Mouse (Mus musculus) B cell, adult 2 months (primary cell): ENCODE measurements around the gene Tra2a.

Source experiments
- DNase-seq, 2 experiments: peaks; one replicate each; pipeline ENCODE4 v3.0.0; 2022

The Tra2a gene

GRCm38 (mm10) chr6:49228126-49228679, 35.6 kb downstream of the Tra2a start:
- DNase-seq: peak; percentile 54 to 57

- peak; percentile 65 to 66 for DNase-seq
These were observed 36.6 kb downstream of the Tra2a start for GRCm38 (mm10) chr6:49227184-49227735.

GRCm38 (mm10) chr6:49225728-49226123, 38.1 kb downstream of the Tra2a start:
- no peak for DNase-seq

GRCm38 (mm10) chr6:49224923-49225727, 38.7 kb downstream of the Tra2a start:
- DNase-seq: no peak

GRCm38 (mm10) chr6:49221906-49222305, 41.9 kb downstream of the Tra2a start:
- DNase-seq: no peak

GRCm38 (mm10) chr6:49219920-49220604, 43.8 kb downstream of the Tra2a start:
- no peak for DNase-seq

- DNase-seq: no peak
These were observed 44.8 kb downstream of the Tra2a start for GRCm38 (mm10) chr6:49219001-49219560.

GRCm38 (mm10) chr6:49218275-49218802, 45.5 kb downstream of the Tra2a start:
- DNase-seq: no peak

GRCm38 (mm10) chr6:49217581-49218274, 46.1 kb downstream of the Tra2a start:
- DNase-seq: peak; percentile 69 to 74

- no peak for DNase-seq
These were observed 46.9 kb downstream of the Tra2a start for GRCm38 (mm10) chr6:49216811-49217542.

GRCm38 (mm10) chr6:49215748-49216585, 47.9 kb downstream of the Tra2a start:
- peak; percentile 37 to 45 for DNase-seq

GRCm38 (mm10) chr6:49214928-49215747, 48.7 kb downstream of the Tra2a start, which contains the start of gene Igf2bp3:
Gene Igf2bp3, minus strand, starts transcription at chr6:49214957.
- peak; percentile 67 to 71 for DNase-seq

- DNase-seq: peak; percentile 47 to 53
These were observed 49.5 kb downstream of the Tra2a start for GRCm38 (mm10) chr6:49214086-49214927.

GRCm38 (mm10) chr6:49213581-49214085, 50.2 kb downstream of the Tra2a start:
- DNase-seq: peak; percentile 47 to 58

- no peak for DNase-seq
These were observed 50.8 kb downstream of the Tra2a start for GRCm38 (mm10) chr6:49212931-49213580.

- no peak for DNase-seq
These were observed 51.7 kb downstream of the Tra2a start for GRCm38 (mm10) chr6:49212141-49212540.

- no peak for DNase-seq
These were observed 52.2 kb downstream of the Tra2a start for GRCm38 (mm10) chr6:49211596-49211995.
